Mouse (Mus musculus) heart, postnatal 14 days (tissue): ENCODE results near the gene Exoc6b. TPM values are rescaled to one million over a fixed set of nuclear protein-coding genes. Genes with fewer than 3 reads are reported as not detected.

Experiments
- DNase-seq, 2 experiments: peaks; one replicate each; pipeline ENCODE4 v3.0.0; 2021 to 2022
- intact Hi-C: fragments of 180-260 bp; cut with DNase I; formaldehyde crosslinking; loops from one replicate; pipeline ENCODE4 v1.15.1; 2025
- total RNA-seq, 2 experiments: library from RNA; stranded (reverse); gene quantifications; 2 replicates each; pipeline ENCODE4 v1.2.3; 2021

The Exoc6b gene
- total RNA-seq, 2 experiments from 2014 or later = 21.2 to 21.9 TPM

DNA sequence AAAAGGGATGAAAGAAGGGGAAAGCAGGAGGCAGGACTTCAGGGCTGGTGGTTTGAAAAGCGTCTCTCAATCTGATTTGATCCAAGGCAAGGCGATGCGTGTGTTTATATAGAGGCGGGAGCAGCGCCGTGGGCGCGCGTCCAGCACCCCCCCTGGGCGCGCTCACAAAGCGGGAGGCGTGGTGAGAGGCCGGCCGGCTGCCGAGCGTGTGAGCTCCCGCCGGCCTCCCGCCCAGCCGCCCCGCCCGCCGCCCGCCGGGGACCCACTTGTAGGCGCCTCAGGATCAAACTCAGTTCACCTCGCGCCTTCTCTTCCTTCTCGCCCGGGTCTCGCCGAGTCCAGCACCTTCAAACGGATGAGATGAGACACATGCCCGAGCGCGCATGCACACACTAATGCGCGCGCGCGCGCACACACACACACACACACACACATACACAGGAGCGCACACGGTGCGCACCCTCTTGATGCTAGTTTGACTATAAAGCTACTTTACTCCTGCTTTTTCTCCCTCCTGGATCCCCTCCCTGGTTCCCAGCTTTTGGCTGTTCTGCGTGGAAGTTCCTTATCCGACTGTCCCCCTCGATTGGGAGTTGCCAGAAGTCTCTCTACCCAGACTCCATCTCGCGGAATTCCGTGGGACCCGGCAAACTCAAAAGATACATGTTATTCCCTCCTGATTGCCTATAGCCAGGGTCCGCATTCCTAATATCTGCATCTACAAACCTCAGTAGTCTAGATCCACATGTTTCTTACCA is 480.2 kb downstream of the Exoc6b start:
- DNase-seq = peak; percentile 62 to 63
- intact Hi-C loops = loop anchor here (2.0 to 5.0 kb wide), 3 partner anchors 182 to 323 kb away; no protein-coding TSS in a partner anchor

DNA sequence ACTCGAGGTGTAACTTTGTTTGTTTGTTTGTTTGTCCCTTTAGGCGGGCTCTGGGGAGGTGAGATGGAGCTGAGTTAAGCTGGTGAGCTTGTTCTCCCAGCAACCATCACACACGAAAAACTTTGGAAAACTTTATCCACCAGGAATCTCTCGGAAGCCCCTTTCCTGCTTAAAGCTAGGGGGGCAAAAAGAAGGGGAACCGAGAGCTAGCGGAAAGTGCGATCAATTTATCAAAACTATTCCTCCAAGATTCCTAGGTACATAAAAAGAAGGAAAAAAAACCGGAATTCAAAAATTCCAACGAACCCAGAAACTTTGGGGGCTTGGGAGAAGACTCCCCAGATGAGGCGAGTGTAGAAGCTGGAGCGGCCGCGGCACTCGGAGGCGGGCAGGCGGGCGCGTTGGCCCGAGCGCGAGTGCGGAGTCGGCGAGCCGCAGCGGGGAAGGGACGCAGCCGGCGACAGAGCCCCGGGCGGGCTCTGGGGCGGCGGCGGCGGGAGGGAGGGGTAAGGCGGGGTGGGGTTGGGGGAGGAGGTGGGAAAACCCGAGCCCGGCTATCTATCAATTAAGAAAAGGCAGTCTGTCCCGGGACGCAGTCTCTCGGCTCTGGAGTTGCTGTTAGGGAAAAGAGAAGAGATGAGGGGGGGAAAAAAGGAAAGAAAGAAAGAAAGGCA is 481.0 kb downstream of the Exoc6b start:
- intact Hi-C loops = loop anchor here (2.0 to 5.0 kb wide), 3 partner anchors 182 to 324 kb away; no protein-coding TSS in a partner anchor
- DNase-seq = peak; percentile 54 to 56

DNA sequence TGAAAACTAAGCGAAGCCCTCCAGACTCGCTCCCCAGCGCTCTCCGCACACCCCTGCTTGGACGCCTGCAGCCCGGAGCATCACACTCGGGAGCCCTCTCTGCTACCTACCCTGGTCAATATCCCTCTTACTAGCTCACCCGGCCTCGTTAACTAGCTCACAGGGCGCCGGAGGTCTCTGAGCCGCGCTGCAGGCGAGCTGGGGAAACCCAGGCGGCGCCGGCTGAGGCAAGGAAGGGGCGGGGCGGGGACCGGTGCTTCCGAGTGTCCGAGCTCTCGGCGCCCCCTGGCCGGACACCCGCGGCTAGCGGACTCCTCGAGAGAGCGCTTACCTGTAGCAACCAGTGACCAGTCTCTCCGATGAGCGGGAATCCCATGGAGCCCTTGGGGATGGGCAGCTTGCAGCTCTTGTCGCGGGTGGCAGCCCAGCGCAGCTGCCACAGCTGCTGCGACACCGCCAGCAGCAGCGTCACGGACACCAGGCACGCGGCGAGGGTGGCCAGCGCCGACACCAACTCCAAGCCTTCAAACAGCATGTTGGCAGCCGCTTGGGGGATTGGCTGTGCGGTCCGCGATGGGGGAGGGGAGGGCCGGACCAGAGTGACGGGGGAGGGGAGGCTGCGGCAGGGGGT is 481.7 kb downstream of the Exoc6b start:
- DNase-seq = peak; percentile 69 to 71
- intact Hi-C loops = loop anchor here (2.0 to 5.0 kb wide), 3 partner anchors 181 to 325 kb away; no protein-coding TSS in a partner anchor

DNA sequence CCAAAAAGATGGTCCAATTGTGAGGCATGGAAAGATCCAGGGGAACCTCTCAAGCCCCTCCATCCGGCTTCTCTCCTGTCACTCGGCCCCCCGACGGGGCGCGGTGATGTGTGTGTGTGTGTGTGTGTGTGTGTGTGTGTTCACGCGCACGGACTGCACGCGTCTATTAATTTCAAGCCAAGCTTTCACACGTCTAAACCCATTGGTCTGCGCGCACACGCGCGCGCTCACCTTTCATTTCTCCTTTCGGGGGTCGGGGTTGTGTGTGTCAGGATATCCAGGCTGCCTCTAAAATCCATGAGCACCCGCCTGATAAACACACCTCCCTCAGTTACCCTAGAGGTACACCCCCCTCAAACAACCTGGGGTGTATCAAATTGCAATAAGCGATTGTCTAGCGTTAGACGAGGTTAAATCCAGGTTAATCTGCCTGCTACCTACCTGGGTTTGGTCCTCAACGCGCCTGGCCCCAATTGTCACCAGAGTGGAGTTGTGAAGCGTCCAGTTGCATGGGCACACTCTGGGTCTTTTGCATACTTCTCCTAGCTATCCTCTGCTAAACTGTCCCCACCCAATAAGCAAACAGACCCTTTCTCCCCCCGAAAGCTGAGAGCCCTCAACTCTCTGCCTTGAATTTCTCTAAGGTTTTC is 482.6 kb downstream of the Exoc6b start:
- DNase-seq = no peak
- intact Hi-C loops = loop anchor here (5.0 kb wide), 2 partner anchors 264 to 326 kb away; no protein-coding TSS in a partner anchor

DNA sequence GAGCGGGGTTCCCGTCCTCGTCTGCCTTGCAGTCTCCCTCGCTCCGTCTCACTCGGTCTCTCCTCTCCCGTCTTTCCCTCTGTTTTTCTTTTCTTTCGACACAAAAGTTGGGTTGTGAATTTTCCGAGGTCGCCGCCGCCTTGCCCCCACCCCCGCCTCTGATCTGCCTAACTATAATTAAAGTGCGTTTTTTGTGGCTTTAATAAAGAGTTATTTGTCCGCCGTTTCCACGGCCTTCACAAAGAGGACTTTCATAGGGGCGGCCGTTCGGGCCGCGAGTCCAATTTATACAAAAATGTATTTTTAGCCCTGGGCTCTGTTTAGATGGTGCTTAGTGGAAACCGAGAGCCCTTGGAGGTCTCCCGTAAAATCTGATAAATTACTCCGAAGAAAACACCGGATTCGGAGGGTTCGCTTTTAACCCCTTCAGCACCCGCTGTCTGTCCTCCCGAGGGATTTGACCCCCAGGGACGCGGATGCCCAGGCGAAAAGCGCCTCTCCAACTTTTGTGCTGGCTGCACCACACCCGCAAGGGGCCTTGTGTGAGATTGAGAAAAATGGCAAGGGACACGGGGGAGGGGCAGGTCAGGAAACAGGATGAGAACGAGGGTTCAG is 483.5 kb downstream of the Exoc6b start:
- DNase-seq = peak in 1 of 2 experiments; percentile 23
- intact Hi-C loops = loop anchor here (5.0 kb wide), 2 partner anchors 263 to 327 kb away; no protein-coding TSS in a partner anchor

DNA sequence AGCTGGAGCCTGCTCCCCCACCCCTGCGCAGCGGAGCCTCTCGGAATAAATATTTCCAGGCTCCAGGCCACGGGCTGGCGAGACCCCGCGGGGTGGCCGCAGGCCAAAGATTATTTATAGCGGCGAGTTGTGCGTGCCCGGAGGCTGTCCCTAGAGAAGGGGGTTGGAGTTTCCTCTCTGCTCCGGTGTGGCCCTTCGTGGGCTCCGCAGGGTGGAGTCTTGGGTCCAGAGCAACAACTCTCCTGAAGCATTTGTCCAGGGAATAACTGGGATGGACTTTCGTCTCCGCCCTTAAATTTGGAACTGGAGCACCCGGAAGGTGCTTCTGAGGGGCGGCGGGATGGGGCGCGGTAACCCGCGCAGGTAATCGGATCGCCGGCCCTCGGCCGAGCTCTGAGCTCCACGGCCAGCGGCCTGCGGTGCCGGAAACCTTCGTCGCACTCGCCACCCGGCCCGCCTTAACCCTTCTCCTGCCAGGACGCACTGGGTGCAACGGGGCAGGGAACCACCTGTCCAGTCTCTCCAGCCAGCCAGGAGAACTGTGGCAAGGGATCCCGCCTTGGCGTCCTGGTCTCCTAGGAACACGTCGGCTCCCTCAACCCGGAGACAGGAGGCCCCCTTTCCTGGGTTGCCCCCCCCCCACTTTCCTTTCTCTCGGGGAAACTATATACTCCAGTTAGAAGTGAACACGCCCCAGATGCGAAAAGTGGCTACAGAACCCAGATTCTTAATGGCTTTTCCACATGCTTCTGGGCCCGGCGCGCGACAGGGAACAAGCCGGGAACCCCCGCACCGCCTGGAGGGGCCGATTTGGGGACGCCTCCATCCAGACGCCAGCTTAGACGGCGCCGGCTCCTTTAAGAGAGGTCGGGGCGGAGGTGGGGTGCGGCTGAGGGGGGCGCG is 484.3 kb downstream of the Exoc6b start:
- intact Hi-C loops = loop anchor here (5.0 kb wide), 2 partner anchors 263 to 327 kb away; no protein-coding TSS in a partner anchor

DNA sequence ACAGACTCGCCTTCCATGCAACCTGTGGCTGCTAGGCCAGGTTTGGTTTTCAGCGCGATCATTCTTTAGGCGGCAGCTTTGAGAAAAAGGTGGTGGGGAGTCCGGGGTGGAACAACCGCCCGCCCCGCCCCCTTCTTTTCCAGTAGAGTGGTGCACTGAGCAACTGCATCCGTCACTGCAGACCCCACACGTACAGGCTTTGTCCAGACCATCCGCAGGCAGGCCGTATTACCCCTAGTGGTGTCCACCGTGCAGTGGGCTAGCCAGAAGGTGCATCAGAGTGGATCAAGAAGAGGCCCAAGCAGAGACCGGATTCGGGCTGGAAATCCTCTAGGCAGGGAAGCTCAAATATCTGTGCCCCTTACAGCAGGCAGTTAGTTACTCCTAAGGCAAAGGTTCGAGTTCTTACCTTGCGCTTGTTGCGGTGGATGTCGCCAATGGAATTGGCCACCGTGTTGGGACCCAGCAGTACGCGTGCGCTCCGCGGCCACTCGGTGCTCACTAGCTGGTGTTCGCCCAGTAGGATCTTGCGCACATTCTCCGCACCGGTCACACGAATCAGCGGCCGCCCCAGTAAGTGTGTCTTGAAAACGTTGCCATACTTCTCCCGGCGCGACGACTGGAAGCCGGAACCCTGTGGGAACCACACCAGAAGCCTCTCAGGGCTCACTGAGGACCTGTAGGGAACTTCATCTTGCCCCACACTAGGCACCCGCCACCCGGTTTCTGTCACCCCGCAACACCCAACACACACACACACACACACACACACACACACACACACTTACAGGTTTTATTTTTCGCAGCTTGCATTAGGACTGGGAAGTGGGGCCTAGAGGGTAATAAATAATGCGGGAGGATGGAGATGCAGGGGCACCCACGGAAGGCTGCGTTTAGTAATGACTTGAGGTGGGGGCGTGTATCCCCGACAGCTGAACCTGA is 485.2 kb downstream of the Exoc6b start:
- intact Hi-C loops = no loop called here
- DNase-seq = peak; percentile 26 to 42

More for the DNA sequence above, 484.3 kb downstream of the Exoc6b start:
- peak; percentile 79 to 85 for DNase-seq

DNA sequence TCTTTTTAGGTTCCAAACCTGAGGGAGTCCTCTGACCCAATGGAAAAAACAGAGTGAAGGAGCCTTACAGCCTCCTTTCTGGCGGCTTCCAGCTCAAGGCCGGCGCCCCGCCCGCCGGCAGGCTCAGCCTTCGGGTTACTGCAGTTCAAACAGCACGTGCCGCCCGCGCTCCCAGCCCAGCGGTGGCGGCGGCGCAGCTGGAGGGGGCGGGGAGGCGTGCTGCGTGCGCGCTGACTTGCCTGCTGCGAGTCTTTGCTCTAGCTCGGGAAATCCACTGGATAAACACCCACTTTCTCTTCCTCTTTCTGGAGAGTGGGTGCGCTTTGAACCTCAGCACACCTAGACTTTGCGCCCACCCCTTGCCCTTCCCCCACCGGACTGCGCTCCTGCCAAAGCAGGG is 485.9 kb downstream of the Exoc6b start:
- intact Hi-C loops = no loop called here
- DNase-seq = peak; percentile 86 to 89

DNA sequence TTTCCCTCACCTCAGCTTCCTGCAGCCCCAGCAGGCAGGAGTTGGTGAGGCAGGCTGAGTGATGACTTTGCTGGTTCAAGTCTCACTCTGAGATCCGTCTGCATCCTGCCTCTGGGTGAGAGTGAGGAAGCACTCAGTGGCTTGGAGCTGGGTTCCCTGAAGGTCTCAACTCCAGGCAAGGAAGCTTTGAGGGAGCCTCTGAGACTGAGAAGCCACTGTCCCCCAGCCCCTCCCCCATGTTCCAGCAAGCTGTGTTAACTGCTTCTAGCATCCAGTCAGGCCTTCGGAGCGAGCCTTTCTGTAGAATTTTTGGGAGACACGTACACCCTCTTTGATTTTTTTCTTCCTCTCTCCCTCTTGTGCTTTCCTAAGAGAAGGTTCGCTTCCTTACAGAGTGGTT is 486.5 kb downstream of the Exoc6b start:
- intact Hi-C loops = no loop called here

DNA sequence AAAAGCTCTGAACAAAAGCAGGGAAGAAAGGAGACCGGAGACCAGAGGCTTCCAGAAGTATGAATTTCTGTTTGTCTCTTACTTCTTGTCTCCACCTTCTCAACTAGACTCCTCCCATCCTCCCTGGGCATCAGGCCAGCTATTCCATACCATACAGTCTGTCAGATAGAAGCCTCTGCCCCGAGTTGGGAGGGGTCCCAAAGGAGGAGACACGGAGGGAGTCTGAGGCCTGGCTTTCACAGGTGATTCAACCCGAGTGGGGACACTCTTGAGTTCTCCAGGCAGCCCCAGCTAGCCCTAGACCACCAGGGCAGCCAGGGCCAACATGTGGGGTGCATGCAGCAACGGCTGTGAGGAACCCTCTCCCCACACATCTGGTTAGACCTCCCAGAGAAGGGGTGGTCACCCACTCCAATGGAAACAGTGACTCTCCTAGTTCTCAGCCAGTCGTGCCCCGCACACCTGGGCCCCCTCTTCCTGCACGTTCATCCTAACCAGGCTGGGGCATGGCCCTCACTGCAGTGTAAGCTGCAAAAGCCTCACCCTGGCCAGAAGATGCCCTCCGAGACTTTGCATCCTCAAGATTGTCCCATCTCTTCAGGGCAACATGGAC is 487.4 kb downstream of the Exoc6b start:
- DNase-seq = no peak
- intact Hi-C loops = no loop called here

More for the DNA sequence above, 486.5 kb downstream of the Exoc6b start:
- DNase-seq = no peak

DNA sequence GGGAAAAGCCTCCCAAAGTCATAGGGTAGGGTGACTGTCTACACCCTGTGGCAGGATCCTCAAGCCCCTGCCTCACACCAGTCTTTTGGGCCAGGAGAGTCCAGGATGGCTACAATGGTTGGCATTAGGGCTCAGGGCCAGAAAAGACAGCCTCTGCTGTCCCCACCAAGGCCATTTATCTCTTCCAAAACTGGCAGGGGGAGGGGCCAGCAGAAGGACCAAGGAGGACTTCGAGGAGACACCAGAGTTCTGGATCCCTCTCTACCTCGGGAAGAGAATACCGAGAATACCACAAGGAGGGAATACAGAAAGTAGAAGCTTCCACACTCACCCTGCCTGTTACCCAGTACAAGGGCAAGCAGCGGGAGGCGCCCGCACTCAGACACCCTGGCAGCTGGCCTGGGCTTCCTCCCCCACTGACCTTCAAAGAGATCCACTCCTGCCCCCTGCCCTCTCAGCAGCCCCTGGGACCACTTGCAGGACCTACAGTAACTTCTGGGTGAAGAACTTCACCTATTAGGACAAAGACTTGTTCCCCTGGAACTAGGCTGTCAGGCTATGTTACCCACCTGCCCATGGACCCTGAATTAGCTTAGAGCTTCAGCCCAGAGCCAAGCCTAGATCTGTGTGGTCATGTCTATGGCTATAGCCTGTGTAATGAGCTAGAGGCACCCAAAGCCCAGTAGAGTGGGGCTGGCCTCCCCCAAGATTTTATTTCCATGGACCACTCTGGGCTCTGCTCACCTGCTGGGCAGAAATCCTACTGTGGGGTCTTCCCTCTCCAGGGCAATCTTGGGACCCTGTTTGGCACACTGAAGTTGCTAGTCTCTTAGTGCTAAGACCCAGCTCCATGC is 488.1 kb downstream of the Exoc6b start:
- DNase-seq = no peak
- intact Hi-C loops = no loop called here

DNA sequence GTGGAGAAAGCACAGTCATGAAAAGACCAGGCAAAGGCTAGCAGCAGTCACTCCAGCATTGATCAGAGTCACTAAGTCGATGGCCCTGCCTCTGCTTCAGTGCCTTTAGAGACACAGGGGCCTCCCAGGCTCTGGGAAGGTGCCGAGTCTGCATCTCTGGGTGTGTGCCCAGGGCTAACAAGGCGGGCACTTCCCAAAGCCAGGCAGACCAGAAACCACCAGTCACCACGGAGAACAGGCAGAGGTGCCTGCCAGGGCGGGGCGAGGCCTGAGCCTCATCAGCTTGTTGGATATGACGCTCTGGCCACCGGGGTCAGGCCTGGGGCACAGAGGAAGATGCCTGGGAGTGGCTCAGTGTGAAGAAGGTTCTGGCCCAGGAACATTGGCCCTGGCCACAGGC is 489.8 kb downstream of the Exoc6b start:
- intact Hi-C loops = no loop called here
- DNase-seq = no peak

DNA sequence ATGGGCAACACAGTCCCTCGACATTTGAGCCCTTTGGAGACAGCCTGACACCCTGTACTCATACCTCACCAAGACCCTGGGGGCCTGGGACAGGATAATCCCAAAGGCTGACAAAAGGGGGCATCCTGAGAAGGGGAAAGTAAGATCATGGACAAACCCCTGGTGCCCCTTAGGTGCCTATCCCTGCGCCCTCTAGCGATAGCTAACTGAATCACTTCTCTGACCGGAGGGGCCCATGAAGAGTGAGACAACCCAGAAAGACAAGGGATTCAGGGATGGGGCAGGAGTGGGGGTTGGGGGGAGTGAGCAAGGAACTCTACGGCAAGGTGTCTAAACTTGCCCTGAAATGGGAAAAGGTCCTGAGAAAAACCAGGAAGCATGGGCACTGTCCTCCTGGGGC is 490.4 kb downstream of the Exoc6b start:
- intact Hi-C loops = no loop called here
- DNase-seq = peak in 1 of 2 experiments; percentile 52

DNA sequence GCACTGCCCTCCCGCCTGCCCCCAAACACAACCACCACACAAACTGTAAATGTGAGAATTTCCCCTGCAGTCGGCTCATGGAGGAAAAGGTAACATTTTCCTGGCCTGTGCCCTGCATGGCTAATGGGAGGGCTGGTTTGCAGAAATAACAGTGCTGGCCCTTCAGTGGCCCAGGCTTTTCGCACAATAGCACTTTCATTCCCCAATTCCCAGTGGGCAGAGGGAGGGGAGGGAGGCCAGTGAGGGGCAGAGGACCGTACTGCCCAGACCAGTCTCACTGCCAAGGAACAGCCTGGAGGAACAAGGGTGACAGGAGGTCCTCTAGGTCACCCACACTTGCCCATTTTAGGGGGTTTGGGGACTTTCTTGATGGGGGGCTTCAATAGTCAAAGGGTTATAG is 491.4 kb downstream of the Exoc6b start:
- intact Hi-C loops = no loop called here

DNA sequence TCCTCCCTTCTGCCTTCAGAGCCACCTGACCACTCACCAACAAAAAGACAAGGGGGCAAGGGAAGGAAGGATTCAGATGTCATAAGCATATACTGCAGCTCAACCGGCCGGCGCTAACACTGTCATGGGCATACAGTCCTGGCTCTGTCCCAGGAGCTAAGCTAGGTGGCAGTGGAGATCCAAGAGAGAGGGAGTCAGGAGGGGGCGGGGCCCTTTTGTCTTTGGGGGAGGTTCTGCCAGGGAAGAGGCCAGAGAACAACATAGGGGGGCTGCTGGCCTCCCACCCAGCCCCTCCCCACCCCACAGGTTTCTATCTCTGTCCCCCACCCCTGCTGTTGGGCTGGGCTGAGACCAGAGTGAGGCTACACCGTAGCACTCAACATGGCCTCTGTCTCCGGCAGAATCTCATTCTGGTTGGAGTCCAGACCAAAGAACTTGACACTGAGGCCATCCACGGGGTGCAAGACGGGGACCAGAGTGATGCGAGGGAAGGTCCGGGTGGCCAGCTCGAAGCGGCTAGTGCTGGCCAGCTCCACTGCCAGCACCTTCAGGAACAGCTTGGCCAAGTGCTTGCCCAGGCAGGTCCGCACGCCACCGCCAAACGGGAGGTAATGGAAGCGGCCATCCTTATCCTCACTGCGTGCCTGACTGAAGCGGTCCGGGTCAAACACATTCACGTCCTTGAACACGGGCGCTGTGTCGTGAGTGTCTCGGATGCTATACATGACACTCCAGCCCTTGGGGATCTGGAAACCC is 495.2 kb downstream of the Exoc6b start:
- peak in 1 of 2 experiments; percentile 43 for DNase-seq
- intact Hi-C loops = no loop called here

More for the DNA sequence above, 491.4 kb downstream of the Exoc6b start:
- no peak for DNase-seq

DNA sequence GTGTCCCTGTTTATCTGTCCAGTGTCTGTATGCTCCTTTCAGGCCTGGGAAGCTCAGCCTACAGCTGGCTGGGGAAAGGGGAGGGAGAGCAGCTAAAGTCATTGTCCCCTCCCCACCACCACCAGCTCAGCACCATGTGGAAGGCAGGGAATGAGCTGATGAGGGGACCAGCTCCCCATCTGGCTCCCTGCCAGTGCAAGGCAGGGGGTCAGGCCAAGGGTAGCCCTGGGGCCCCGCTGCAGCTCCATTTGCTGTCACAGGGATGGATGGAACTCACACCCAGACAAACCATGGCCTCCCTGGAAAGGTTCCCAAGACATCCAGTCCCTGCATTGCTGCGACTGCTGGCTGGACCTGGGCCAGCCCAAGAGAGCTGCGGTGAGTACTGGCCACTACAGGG is 499.3 kb downstream of the Exoc6b start:
- intact Hi-C loops = no loop called here
- no peak for DNase-seq
